ENCODE assay signal across 8 mouse cellular contexts in the genomic region with DNA sequence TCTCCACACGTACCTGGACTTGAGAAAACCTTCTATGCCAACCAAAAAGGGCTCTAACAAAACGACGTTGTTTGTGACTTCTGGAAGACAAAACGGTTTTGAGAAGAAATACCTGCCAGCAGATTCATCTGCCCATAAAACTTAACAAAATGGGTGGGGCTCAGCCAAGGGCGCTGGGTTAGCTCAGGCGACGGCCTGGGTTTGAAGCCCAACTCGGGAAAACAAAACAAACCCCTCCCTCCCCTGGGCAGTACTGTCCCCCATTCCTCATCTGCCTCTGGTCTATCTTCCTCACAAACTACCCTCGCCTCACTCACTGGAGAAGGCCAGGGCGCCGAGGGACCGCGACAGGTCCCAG. TPM values are rescaled to one million over a fixed set of nuclear protein-coding genes. Genes with fewer than 3 reads are reported as not detected.
A peak's percentile ranks its signal among the peaks of the same experiment; 100 is the strongest.
DNase-seq lines count a peak whose midpoint lies in the region; ATAC-seq and TF ChIP-seq lines count a peak whose summit lies in the region.

No protein-coding gene starts in this region.

- H3K4me3 ChIP-seq in layer of hippocampus, adult 2 months = peak overlapping the region; percentile 88
- peak overlapping the region; percentile 54 for H3K4me3 ChIP-seq in cortical plate, adult 2 months (ENCODE audit: insufficient read depth, low read length)
- H3K4me3 ChIP-seq in intestine, embryonic 14.5 days (ENCODE audit: low read depth, low read length) = peak overlapping the region; percentile 88
- peak overlapping the region; percentile 89 for H3K4me3 ChIP-seq in myocyte

- H3K79me2 ChIP-seq in myocyte (ENCODE audit: control insufficient read depth, insufficient read depth) = peaks cover 31% of the 10 kb centered on the region

- peak overlapping the region; percentile 29 for H3ac ChIP-seq in myocyte (ENCODE audit: control insufficient read depth, insufficient read length)

- DNase-seq in layer of hippocampus, adult 2 months (ENCODE audit: low spot score in 2 of 2) = no peak
- DNase-seq in layer of hippocampus, postnatal 10 days (ENCODE audit: low spot score in 2 of 2) = no peak
- DNase-seq in intestine, embryonic 14.5 days (ENCODE audit: low spot score) = no peak
- no peak for DNase-seq in layer of hippocampus, adult 9-10 months (ENCODE audit: low spot score)
- no peak for DNase-seq in adrenal gland, adult 18-20 months (ENCODE audit: low spot score in 2 of 2)
- DNase-seq in cerebellum, adult 11 months = no peak

- under 1% methylated on average over 13 of the region's 13 CpGs for WGBS in intestine, embryonic 14.5 days

- H3K9me3 ChIP-seq in intestine, embryonic 14.5 days (ENCODE audit: control insufficient read depth, low read length) = no peaks in the 10 kb centered on the region

- peak overlapping the region; percentile 63 for H3K9ac ChIP-seq in intestine, embryonic 14.5 days (ENCODE audit: low read length)

- H3K27me3 ChIP-seq in intestine, embryonic 14.5 days (replicated peaks; ENCODE audit: control insufficient read depth, insufficient read depth, low read length) = no peaks in the 10 kb centered on the region
- H3K27me3 ChIP-seq in myocyte (ENCODE audit: control insufficient read depth, insufficient read depth, insufficient read length) = no peaks in the 10 kb centered on the region

- TF ChIP-seq POLR2A in cortical plate, adult 2 months (IDR thresholded peaks at IDR 0.05; ENCODE audit: extremely low read depth, insufficient read depth, low read length) = no peak
- TF ChIP-seq POLR2A in myocyte (IDR thresholded peaks at IDR 0.05; ENCODE audit: insufficient read length, low read depth) = no peak

- H3K4me2 ChIP-seq in intestine, embryonic 14.5 days (ENCODE audit: low read length) = peak overlapping the region; percentile 77
- H3K4me2 ChIP-seq in myocyte (ENCODE audit: low read depth) = peak overlapping the region; percentile 66

- no peak; the same call in 1 of the 2 replicates for ATAC-seq in intestine, embryonic 14.5 days (replicated peaks; ENCODE audit: low FRiP score, low TSS enrichment, low read depth)

- H3K36me3 ChIP-seq in intestine, embryonic 14.5 days (ENCODE audit: control insufficient read depth, insufficient read depth, low read length) = peaks cover 6% of the 10 kb centered on the region; the same call in 1 of the 2 replicates
- H3K36me3 ChIP-seq in myocyte (ENCODE audit: control insufficient read depth, insufficient read depth) = no peaks in the 10 kb centered on the region

- no peaks in the 10 kb centered on the region for H3K4me1 ChIP-seq in cortical plate, adult 2 months (ENCODE audit: control insufficient read depth, insufficient read depth, low read length)
- peaks cover 20% of the 10 kb centered on the region; the same call in 1 of the 2 replicates for H3K4me1 ChIP-seq in intestine, embryonic 14.5 days (replicated peaks; ENCODE audit: control insufficient read depth, insufficient read depth, low read length)

- H3K27ac ChIP-seq in layer of hippocampus, adult 2 months = no peak overlapping the region
- no peak overlapping the region for H3K27ac ChIP-seq in cortical plate, adult 2 months (ENCODE audit: insufficient read depth, low read length)
- peak overlapping the region; percentile 68 for H3K27ac ChIP-seq in intestine, embryonic 14.5 days (ENCODE audit: low read depth)

- TF ChIP-seq CTCF in layer of hippocampus, adult 2 months (conservative IDR thresholded peaks at IDR 0.05) = no peak
- no peak for TF ChIP-seq CTCF in cortical plate, adult 2 months (IDR thresholded peaks at IDR 0.05; ENCODE audit: extremely low read depth, insufficient read depth, low read length)

TF ChIP-seq in myocyte, 11 proteins besides CTCF, POLR2A, EP300 and RAD21:
- no peak for TF ChIP-seq TCF12 (IDR thresholded peaks at IDR 0.05; ENCODE audit: insufficient read depth, poor library complexity, severe bottlenecking)
TF ChIP-seq in myocyte: peak in this region for 0.

RNA-seq across cellular contexts. Expression of a gene that starts 0.3 kb away (rescaled TPM):
- total RNA-seq in layer of hippocampus, adult 2 months (2021) = under 1 TPM; 0.88 to 0.97 TPM
- total RNA-seq in layer of hippocampus, postnatal 10 days (2021) = 1 to 10 TPM; 3.5 to 3.7 TPM
- polyA plus RNA-seq in cortical plate, adult 2 months (2012; rRNA removed) = 0.30 and 0.61 TPM in 2 replicates
- polyA plus RNA-seq in intestine, embryonic 14.5 days (2014; fragmentation: Nextera tagmentation; extraction: Ambion mirVana) = 61.0 and 68.7 TPM in 2 replicates
- 4.4 TPM for polyA plus RNA-seq in myocyte (2012; fragmentation: generic; extraction: Trizol)
- 1 to 10 TPM; 1.4 to 1.9 TPM for total RNA-seq in adrenal gland, adult 18-20 months (2021)

RNA-seq across cellular contexts. Expression of a gene that starts 0.4 kb away (rescaled TPM):
- total RNA-seq in layer of hippocampus, adult 2 months (2021) = under 1 TPM; 0.91 to 0.92 TPM
- total RNA-seq in layer of hippocampus, postnatal 10 days (2021) = 1 to 10 TPM; 3.6 to 4.8 TPM
- polyA plus RNA-seq in cortical plate, adult 2 months (2012; rRNA removed) = 1.1 and 1.4 TPM in 2 replicates
- 25.8 and 29.2 TPM in 2 replicates for polyA plus RNA-seq in intestine, embryonic 14.5 days (2014; fragmentation: Nextera tagmentation; extraction: Ambion mirVana)
- 3.7 TPM for polyA plus RNA-seq in myocyte (2012; fragmentation: generic; extraction: Trizol)
- 1 to 10 TPM in 1 of 2 experiments, under 1 TPM in 1; 0.70 to 1.1 TPM for total RNA-seq in adrenal gland, adult 18-20 months (2021)

RNA-seq across cellular contexts. Expression of a gene that starts 44.8 kb away (rescaled TPM):
- 10 to 100 TPM; 30.7 to 31.9 TPM for total RNA-seq in layer of hippocampus, adult 2 months (2021)
- total RNA-seq in layer of hippocampus, postnatal 10 days (2021) = 10 to 100 TPM; 27.0 to 27.8 TPM
- 21.0 and 21.5 TPM in 2 replicates for polyA plus RNA-seq in cortical plate, adult 2 months (2012; rRNA removed)
- polyA plus RNA-seq in intestine, embryonic 14.5 days (2014; fragmentation: Nextera tagmentation; extraction: Ambion mirVana) = 42.8 and 44.8 TPM in 2 replicates
- polyA plus RNA-seq in myocyte (2012; fragmentation: generic; extraction: Trizol) = 19.5 TPM
- total RNA-seq in adrenal gland, adult 18-20 months (2021) = 10 to 100 TPM; 39.1 to 45.4 TPM

RNA-seq across cellular contexts. Expression of a gene that starts 57.0 kb away (rescaled TPM):
- 10 to 100 TPM; 60.3 to 62.9 TPM for total RNA-seq in layer of hippocampus, adult 2 months (2021)
- total RNA-seq in layer of hippocampus, postnatal 10 days (2021) = 10 to 100 TPM; 58.0 to 63.0 TPM
- polyA plus RNA-seq in cortical plate, adult 2 months (2012; rRNA removed) = 38.5 and 39.7 TPM in 2 replicates
- 29.4 and 32.0 TPM in 2 replicates for polyA plus RNA-seq in intestine, embryonic 14.5 days (2014; fragmentation: Nextera tagmentation; extraction: Ambion mirVana)
- polyA plus RNA-seq in myocyte (2012; fragmentation: generic; extraction: Trizol) = 7.2 TPM
- 10 to 100 TPM; 20.5 to 29.0 TPM for total RNA-seq in adrenal gland, adult 18-20 months (2021)
